Mouse (Mus musculus) forebrain, postnatal 0 days (tissue): ENCODE data around the gene Sfxn5. TPM values are rescaled to one million over a fixed set of nuclear protein-coding genes. Genes with fewer than 3 reads are reported as not detected.
A peak's percentile ranks its signal among the peaks of the same experiment; 100 is the strongest.

ENCODE experiments used
- ATAC-seq: fragments of 200-750 bp; cut with Nextera tagmentation; 2 replicates; pipeline ENCODE4 v1.8.0; 2017; ENCODE audit warnings: mild to moderate bottlenecking, moderate library complexity
- DNase-seq: peaks from one replicate; pipeline ENCODE4 v3.0.0-alpha.2; 2015
- H3K27ac ChIP-seq: fragments of 300-500 bp; sonication (generic); 2 replicates; pipeline ENCODE4 v1.5.1; 2014; ENCODE audit warnings: low read depth, mild to moderate bottlenecking, antibody characterized with exemption, low read length, moderate library complexity, mixed read lengths
- H3K27me3 ChIP-seq: fragments of 300-500 bp; sonication (generic); 2 replicates; pipeline ENCODE4 v1.6.1; 2014; ENCODE audit warnings: mild to moderate bottlenecking, low read length, mixed read lengths; ENCODE audit not compliant: insufficient read depth
- H3K36me3 ChIP-seq: fragments of 300-500 bp; sonication (generic); 2 replicates; pipeline ENCODE4 v1.6.1; 2014; ENCODE audit warnings: mild to moderate bottlenecking, moderate library complexity; ENCODE audit not compliant: insufficient read depth
- H3K4me1 ChIP-seq: fragments of 300-500 bp; sonication (generic); 2 replicates; pipeline ENCODE4 v1.6.1; 2014; ENCODE audit warnings: antibody characterized with exemption; ENCODE audit not compliant: insufficient read depth
- H3K4me2 ChIP-seq: fragments of 300-500 bp; sonication (generic); 2 replicates; pipeline ENCODE4 v1.6.1; 2014; ENCODE audit warnings: low read depth, mild to moderate bottlenecking, moderate library complexity
- H3K4me3 ChIP-seq: fragments of 300-500 bp; sonication (generic); 2 replicates; pipeline ENCODE4 v1.5.1; 2014; ENCODE audit warnings: low read depth, low read length, mixed read lengths
- H3K9ac ChIP-seq: fragments of 300-500 bp; sonication (generic); 2 replicates; pipeline ENCODE4 v1.6.1; 2014; ENCODE audit warnings: mild to moderate bottlenecking
- H3K9me3 ChIP-seq: fragments of 300-500 bp; sonication (generic); 2 replicates; pipeline ENCODE4 v1.6.1; 2016; ENCODE audit warnings: low read length
- CTCF ChIP-seq: sonication (generic); IDR thresholded peaks from 2 replicates; pipeline ENCODE4 v1.5.1; 2016; ENCODE audit warnings: antibody characterized with exemption, control low read depth, low read depth
- WGBS: fragments of 180-500 bp; shearing (Covaris S2); extraction: QIAGEN DNeasy Blood & Tissue Kit; methylation state at CpG from one replicate; pipeline ENCODE4 v1.1.7; 2014; 5-methylcytosine and 5-hydroxymethylcytosine counted together
- polyA plus RNA-seq: library from polyadenylated mRNA; unstranded; fragments of >200 nt; fragmentation: Nextera tagmentation; extraction: Ambion mirVana; gene quantifications from 2 replicates; pipeline ENCODE4 v1.2.1, GENCODE M21; 2015
- total RNA-seq: library from RNA; depleted of rRNA; stranded (reverse); fragments of >200 nt; gene quantifications from 2 replicates; pipeline ENCODE4 v1.2.3, GENCODE M21; 2014

Sfxn5 gene
- total and polyA plus RNA-seq, 2 experiments from 2014 or later, result 49.1 to 55.6 TPM

DNA sequence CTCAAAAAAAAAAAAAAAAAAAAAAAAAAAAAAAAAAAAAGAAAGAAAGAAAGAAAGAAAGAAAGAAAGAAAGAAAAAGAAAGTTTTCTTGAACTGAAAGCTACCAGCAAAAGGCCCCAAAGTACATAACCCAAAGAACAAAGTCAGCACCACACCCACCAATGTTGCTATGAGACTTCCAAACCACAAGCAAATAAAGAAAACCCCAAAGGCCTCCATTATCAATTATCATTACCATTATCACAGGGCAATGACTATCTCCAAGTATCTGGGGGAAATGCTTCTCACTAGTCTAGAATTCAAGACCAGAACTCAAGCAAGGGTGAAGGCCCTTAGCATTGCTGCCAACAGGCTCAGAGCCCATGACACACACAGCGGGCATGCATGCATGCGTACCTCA lies 22.5 kb upstream of the Sfxn5 start:
- DNase-seq (no peak), ATAC-seq (no peak)
- H3K4me3 ChIP-seq, result no peak overlapping the region
- WGBS, result 94% methylated on average over 2 of the region's 2 CpGs
- no peaks in the 10 kb centered on the region for H3K4me1 ChIP-seq
- H3K36me3 ChIP-seq, result no peaks in the 10 kb centered on the region
- no peak overlapping the region for H3K4me2 ChIP-seq
- H3K9me3 ChIP-seq, result no peaks in the 10 kb centered on the region
- TF ChIP-seq CTCF, result no peak
- H3K9ac ChIP-seq, result no peak overlapping the region
- no peak overlapping the region for H3K27ac ChIP-seq
- H3K27me3 ChIP-seq, result no peaks in the 10 kb centered on the region

DNA sequence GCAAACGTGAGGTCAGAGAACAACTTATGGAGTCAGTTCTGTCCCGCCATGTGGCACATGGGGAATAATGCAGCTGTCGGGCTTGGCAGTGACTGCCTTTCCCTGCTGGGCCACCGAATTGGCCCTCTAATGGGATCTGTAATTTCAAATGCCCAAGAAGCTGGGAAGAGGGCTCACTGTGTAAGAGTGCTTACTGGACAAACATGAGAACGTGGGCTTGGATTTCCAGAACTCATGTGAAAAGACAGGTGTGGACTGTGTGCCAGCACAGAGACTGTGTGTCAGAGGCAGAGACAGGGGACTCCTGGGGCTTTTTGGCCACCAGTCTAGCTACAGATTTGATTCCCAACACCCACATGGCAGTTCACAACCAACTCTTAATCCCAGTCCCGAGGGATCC lies 21.5 kb upstream of the Sfxn5 start:
- H3K9me3 ChIP-seq, result no peaks in the 10 kb centered on the region
- H3K27me3 ChIP-seq, result no peaks in the 10 kb centered on the region
- no peak overlapping the region for H3K9ac ChIP-seq
- no peak overlapping the region for H3K27ac ChIP-seq
- WGBS, result 52% methylated on average over 6 of the region's 6 CpGs
- no peak for TF ChIP-seq CTCF
- H3K4me3 ChIP-seq, result no peak overlapping the region
- H3K36me3 ChIP-seq, result no peaks in the 10 kb centered on the region
- DNase-seq (no peak), ATAC-seq (no peak; the same call in 1 of the 2 replicates)
- H3K4me1 ChIP-seq, result no peaks in the 10 kb centered on the region
- H3K4me2 ChIP-seq, result no peak overlapping the region

DNA sequence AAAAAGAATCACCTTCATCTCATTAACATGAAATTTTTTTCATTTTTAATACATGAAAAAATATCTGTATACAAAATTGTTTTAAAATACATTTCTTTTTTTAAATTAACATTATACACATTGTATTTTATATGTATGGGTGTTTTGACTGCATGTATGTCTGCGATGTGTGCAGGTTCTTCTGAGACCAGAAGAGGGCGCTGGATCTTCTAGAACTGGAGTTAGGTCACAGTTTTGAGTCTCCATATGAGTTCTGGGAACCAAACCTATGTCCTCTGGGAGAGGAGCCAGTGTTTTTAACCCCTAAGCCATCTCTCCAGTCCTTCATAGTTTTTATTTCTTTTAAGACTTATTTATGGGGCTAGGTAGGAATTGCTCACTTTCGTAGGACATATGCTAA lies 20.5 kb upstream of the Sfxn5 start:
- DNase-seq (no peak), ATAC-seq (no peak)
- H3K4me2 ChIP-seq, result no peak overlapping the region
- H3K4me3 ChIP-seq, result no peak overlapping the region
- H3K9ac ChIP-seq, result no peak overlapping the region
- no peaks in the 10 kb centered on the region for H3K27me3 ChIP-seq
- H3K27ac ChIP-seq, result no peak overlapping the region
- 66% methylated on average over 3 of the region's 3 CpGs for WGBS
- peak; percentile 18; the same call in 1 of the 2 replicates for TF ChIP-seq CTCF
- H3K9me3 ChIP-seq, result no peaks in the 10 kb centered on the region
- 0 out of 2 replicates have a peak, but pooled peaks cover 1% of the 10 kb centered on the region for H3K36me3 ChIP-seq
- H3K4me1 ChIP-seq, result no peaks in the 10 kb centered on the region

DNA sequence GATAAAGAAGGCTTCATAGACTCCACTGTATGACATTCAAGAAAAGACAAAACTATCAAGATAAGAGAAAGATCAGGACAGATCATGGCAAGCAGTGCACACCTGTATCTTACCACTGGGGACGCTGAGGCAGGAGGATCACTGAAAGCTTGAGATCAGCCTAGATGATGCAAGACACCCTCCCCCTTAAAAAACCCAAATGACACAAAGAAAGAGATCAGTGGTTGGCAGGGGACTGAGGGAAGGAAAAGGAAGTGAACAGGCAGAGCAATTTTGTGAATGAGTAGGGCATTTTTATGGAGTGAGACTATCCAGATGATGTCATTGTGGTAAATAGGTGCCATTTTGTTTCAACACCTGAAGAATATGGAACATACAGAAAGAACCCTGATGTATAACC lies 16.9 kb upstream of the Sfxn5 start:
- no peak for TF ChIP-seq CTCF
- ATAC-seq (no peak), DNase-seq (no peak)
- peaks cover 19% of the 10 kb centered on the region for H3K36me3 ChIP-seq
- WGBS, result 91% methylated on average over 1 of the region's 1 CpGs
- no peak overlapping the region for H3K27ac ChIP-seq
- no peak overlapping the region for H3K9ac ChIP-seq
- H3K4me1 ChIP-seq, result no peaks in the 10 kb centered on the region
- H3K4me3 ChIP-seq, result no peak overlapping the region
- no peak overlapping the region for H3K4me2 ChIP-seq
- H3K27me3 ChIP-seq, result no peaks in the 10 kb centered on the region
- H3K9me3 ChIP-seq, result no peaks in the 10 kb centered on the region

DNA sequence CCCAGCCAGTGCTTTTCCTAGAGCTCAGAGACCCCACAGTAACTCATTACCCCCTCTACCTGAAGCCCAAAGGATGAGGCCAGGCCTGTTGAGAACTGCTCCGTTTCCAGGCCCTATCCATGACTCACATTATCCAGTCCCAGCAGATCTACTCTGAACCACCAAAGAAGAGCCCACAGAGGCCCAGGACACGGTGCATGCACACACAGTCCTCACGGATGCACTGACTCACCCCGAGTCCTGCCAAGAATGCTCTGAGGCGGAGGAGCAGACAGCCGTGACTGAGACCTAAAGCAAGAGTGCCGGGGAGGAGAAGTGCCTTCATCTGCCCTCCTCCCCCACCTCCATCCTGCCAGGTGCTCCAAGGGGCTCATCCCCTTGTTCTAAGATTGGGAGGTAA lies 16.0 kb upstream of the Sfxn5 start:
- DNase-seq, result no peak
- 73% methylated on average over 7 of the region's 7 CpGs for WGBS
- TF ChIP-seq CTCF, result no peak
- Histone ChIP-seq H3K27ac (no peak overlapping the region), H3K4me2 (no peak overlapping the region), H3K27me3 (no peaks in the 10 kb centered on the region), H3K9ac (no peak overlapping the region), H3K9me3 (no peaks in the 10 kb centered on the region), H3K4me3 (no peak overlapping the region), H3K4me1 (no peaks in the 10 kb centered on the region), H3K36me3 (peaks cover 23% of the 10 kb centered on the region)
- ATAC-seq, result no peak

DNA sequence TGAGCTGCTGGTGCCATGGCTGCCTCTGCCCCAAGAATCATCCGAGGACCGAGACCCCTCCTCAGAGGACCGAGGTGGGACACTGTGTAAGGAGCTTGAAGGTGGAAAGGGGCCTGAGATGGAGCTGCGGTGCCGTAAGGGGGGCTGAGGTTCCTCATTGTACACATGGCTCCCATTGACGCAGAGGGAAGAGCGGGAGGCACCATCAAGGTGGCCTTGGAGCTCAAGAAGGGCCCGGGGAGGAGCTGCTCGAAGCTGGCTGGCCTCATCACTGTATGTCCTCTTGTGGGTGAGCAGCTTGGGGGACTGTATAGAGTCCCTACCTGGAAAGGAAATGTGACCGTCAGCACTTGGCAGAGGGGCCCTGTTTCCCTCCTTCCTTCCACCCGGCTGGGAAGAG lies 14.9 kb upstream of the Sfxn5 start:
- Histone ChIP-seq H3K9ac (no peak overlapping the region), H3K36me3 (peaks cover 23% of the 10 kb centered on the region), H3K4me2 (no peak overlapping the region), H3K27me3 (no peaks in the 10 kb centered on the region), H3K4me3 (no peak overlapping the region), H3K27ac (no peak overlapping the region), H3K9me3 (no peaks in the 10 kb centered on the region), H3K4me1 (no peaks in the 10 kb centered on the region)
- ATAC-seq, result no peak
- no peak for TF ChIP-seq CTCF
- DNase-seq, result no peak
- WGBS, result 83% methylated on average over 11 of the region's 11 CpGs

DNA sequence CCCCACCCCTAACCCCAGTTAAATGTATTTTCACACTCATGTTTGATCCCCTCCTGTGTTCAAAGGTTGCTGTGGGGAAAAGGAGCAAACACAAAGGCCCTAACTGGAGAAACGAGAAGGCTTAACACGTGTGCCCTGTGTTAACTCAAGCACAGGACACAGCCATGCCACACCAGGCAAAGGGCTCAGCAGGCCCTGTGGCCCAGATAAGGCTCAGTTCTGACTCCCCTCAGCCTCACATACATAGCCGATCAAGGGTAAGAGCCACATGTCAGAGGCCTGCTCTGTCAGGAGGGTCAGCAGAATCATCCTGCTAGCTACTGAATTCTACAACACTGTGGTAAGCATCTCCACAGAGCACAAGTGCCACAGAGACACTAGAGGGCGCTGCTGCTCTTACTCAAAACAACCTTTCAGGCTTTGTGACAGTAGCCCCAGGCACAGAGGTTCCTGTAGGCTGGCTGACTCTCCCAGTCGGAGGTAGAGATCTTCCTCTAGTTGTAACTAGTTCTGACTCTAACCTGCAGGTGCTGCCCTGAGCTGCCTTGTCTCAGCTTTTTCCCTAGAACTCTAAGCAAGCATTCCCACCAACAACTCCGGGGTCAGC lies 12.9 kb upstream of the Sfxn5 start:
- peaks cover 34% of the 10 kb centered on the region for H3K36me3 ChIP-seq
- TF ChIP-seq CTCF, result peak; percentile 93
- no peaks in the 10 kb centered on the region for H3K27me3 ChIP-seq
- WGBS, result 42% methylated on average over 6 of the region's 6 CpGs
- H3K9ac ChIP-seq, result no peak overlapping the region
- H3K4me2 ChIP-seq, result no peak overlapping the region
- no peaks in the 10 kb centered on the region for H3K9me3 ChIP-seq
- H3K27ac ChIP-seq, result no peak overlapping the region
- no peak overlapping the region for H3K4me3 ChIP-seq
- DNase-seq, result peak; percentile 92
- ATAC-seq, result peak; percentile 94
- H3K4me1 ChIP-seq, result no peaks in the 10 kb centered on the region
